Mouse (Mus musculus) heart, embryonic 16.5 days (tissue): ENCODE measurements around the gene Pxylp1. TPM values are rescaled to one million over a fixed set of nuclear protein-coding genes. Genes with fewer than 3 reads are reported as not detected.

ENCODE experiments used
- ATAC-seq: fragments of 200-750 bp; cut with Nextera tagmentation; replicated peaks from 2 replicates; pipeline ENCODE4 v1.8.0; 2017; ENCODE audit warnings: moderate number of reproducible peaks; ENCODE audit not compliant: insufficient read depth, low FRiP score; ENCODE audit errors: extremely low read depth
- H3K27ac ChIP-seq: fragments of 300-500 bp; sonication (generic); 2 replicates; pipeline ENCODE4 v1.5.1; 2014; ENCODE audit warnings: mild to moderate bottlenecking, low read length, control low read depth, moderate library complexity
- H3K27me3 ChIP-seq: fragments of 300-500 bp; sonication (generic); 2 replicates; pipeline ENCODE4 v1.6.1; 2014; ENCODE audit warnings: low read length, mixed read lengths; ENCODE audit not compliant: control insufficient read depth, insufficient read depth
- H3K36me3 ChIP-seq: fragments of 300-500 bp; sonication (generic); 2 replicates; pipeline ENCODE4 v1.6.1; 2014; ENCODE audit not compliant: control insufficient read depth, insufficient read depth
- H3K4me1 ChIP-seq: fragments of 300-500 bp; sonication (generic); 2 replicates; pipeline ENCODE4 v1.6.1; 2014; ENCODE audit warnings: low read length, mixed read lengths; ENCODE audit not compliant: control insufficient read depth, insufficient read depth
- H3K4me2 ChIP-seq: fragments of 300-500 bp; sonication (generic); 2 replicates; pipeline ENCODE4 v1.6.1; 2014; ENCODE audit warnings: low read depth, mild to moderate bottlenecking, control low read depth, low read length
- H3K4me3 ChIP-seq: fragments of 300-500 bp; sonication (generic); 2 replicates; pipeline ENCODE4 v1.5.1; 2014; ENCODE audit warnings: mild to moderate bottlenecking, control low read depth, low read length
- H3K9ac ChIP-seq: fragments of 300-500 bp; sonication (generic); 2 replicates; pipeline ENCODE4 v1.6.1; 2014; ENCODE audit warnings: low read length, control low read depth
- H3K9me3 ChIP-seq: fragments of 300-500 bp; sonication (generic); replicated peaks from 2 replicates; pipeline ENCODE4 v1.6.1; 2016; ENCODE audit warnings: low read length; ENCODE audit not compliant: control insufficient read depth
- WGBS: fragments of 180-500 bp; shearing (Covaris S2); extraction: QIAGEN DNeasy Blood & Tissue Kit; methylation state at CpG from one replicate; pipeline ENCODE4 v1.1.7; 2014; 5-methylcytosine and 5-hydroxymethylcytosine counted together
- polyA plus RNA-seq: library from polyadenylated mRNA; unstranded; fragments of >200 nt; fragmentation: Nextera tagmentation; extraction: Ambion mirVana; gene quantifications from 2 replicates; pipeline ENCODE4 v1.2.1, GENCODE M21; 2015

The Pxylp1 gene
- polyA plus RNA-seq, 1 experiment from 2014 or later: 25.8 TPM

GRCm38 (mm10) chr9:96887954-96888353, 4.5 kb downstream of the Pxylp1 start:
- H3K27ac ChIP-seq: no peak overlapping the region

GRCm38 (mm10) chr9:96887492-96887891, 5.0 kb downstream of the Pxylp1 start:
- Histone ChIP-seq H3K4me3 (no peak overlapping the region), H3K36me3 (no peaks in the 10 kb centered on the region), H3K27me3 (no peaks in the 10 kb centered on the region), H3K4me2 (peak overlapping the region; percentile 86), H3K4me1 (peaks cover 47% of the 10 kb centered on the region), H3K27ac (no peak overlapping the region), H3K9ac (peak overlapping the region; percentile 81), H3K9me3 (no peaks in the 10 kb centered on the region)
- ATAC-seq: no peak

More at GRCm38 (mm10) chr9:96887954-96888353, 4.5 kb downstream of the Pxylp1 start:
- peaks cover 47% of the 10 kb centered on the region for H3K4me1 ChIP-seq
- peak overlapping the region; percentile 86 for H3K4me2 ChIP-seq
- H3K36me3 ChIP-seq: no peaks in the 10 kb centered on the region
- peak overlapping the region; percentile 61 for H3K4me3 ChIP-seq
- H3K9me3 ChIP-seq: no peaks in the 10 kb centered on the region
- no peak for ATAC-seq
- WGBS: 17% methylated on average over 6 of the region's 6 CpGs
- H3K27me3 ChIP-seq: no peaks in the 10 kb centered on the region
- peak overlapping the region; percentile 81 for H3K9ac ChIP-seq

GRCm38 (mm10) chr9:96885781-96886180, 6.7 kb downstream of the Pxylp1 start:
- no peaks in the 10 kb centered on the region for H3K27me3 ChIP-seq
- 67% methylated on average over 3 of the region's 3 CpGs for WGBS
- H3K4me1 ChIP-seq: peaks cover 47% of the 10 kb centered on the region
- no peak overlapping the region for H3K4me2 ChIP-seq
- H3K36me3 ChIP-seq: no peaks in the 10 kb centered on the region
- no peak for ATAC-seq
- no peak overlapping the region for H3K27ac ChIP-seq
- no peak overlapping the region for H3K4me3 ChIP-seq
- no peaks in the 10 kb centered on the region for H3K9me3 ChIP-seq
- H3K9ac ChIP-seq: no peak overlapping the region

- 80% methylated on average over 20 of the region's 20 CpGs for WGBS
- Histone ChIP-seq H3K27ac (no peak overlapping the region), H3K36me3 (no peaks in the 10 kb centered on the region), H3K4me1 (peaks cover 52% of the 10 kb centered on the region), H3K4me2 (no peak overlapping the region), H3K4me3 (no peak overlapping the region), H3K27me3 (no peaks in the 10 kb centered on the region), H3K9me3 (no peaks in the 10 kb centered on the region), H3K9ac (no peak overlapping the region)
- ATAC-seq: no peak
Measured at GRCm38 (mm10) chr9:96882496-96883265, 9.8 kb downstream of the Pxylp1 start.

- Histone ChIP-seq H3K27me3 (no peaks in the 10 kb centered on the region), H3K27ac (no peak overlapping the region), H3K9ac (no peak overlapping the region), H3K36me3 (no peaks in the 10 kb centered on the region), H3K4me2 (no peak overlapping the region), H3K4me3 (no peak overlapping the region), H3K4me1 (peaks cover 51% of the 10 kb centered on the region), H3K9me3 (no peaks in the 10 kb centered on the region)
- no peak for ATAC-seq
- 74% methylated on average over 6 of the region's 6 CpGs for WGBS
Measured at GRCm38 (mm10) chr9:96881901-96882300, 10.6 kb downstream of the Pxylp1 start.

- Histone ChIP-seq H3K4me1 (peaks cover 48% of the 10 kb centered on the region), H3K36me3 (no peaks in the 10 kb centered on the region), H3K4me2 (peak overlapping the region; percentile 48), H3K27me3 (no peaks in the 10 kb centered on the region), H3K9ac (no peak overlapping the region), H3K9me3 (no peaks in the 10 kb centered on the region), H3K4me3 (no peak overlapping the region), H3K27ac (peak overlapping the region; percentile 92)
- ATAC-seq: peak; percentile 89
- WGBS: 31% methylated on average over 6 of the region's 6 CpGs
Measured at GRCm38 (mm10) chr9:96879024-96879423, 13.4 kb downstream of the Pxylp1 start.

- Histone ChIP-seq H3K36me3 (no peaks in the 10 kb centered on the region; the same call in 1 of the 2 replicates), H3K9me3 (no peaks in the 10 kb centered on the region), H3K9ac (peak overlapping the region; percentile 47; the same call in 1 of the 2 replicates), H3K4me1 (peaks cover 43% of the 10 kb centered on the region), H3K27me3 (no peaks in the 10 kb centered on the region), H3K4me3 (peak overlapping the region; percentile 5; the same call in 1 of the 2 replicates), H3K27ac (peak overlapping the region; percentile 92), H3K4me2 (peak overlapping the region; percentile 48)
- ATAC-seq: peak; percentile 35
- 19% methylated on average over 4 of the region's 4 CpGs for WGBS
Measured at GRCm38 (mm10) chr9:96878464-96878863, 14.0 kb downstream of the Pxylp1 start.

- peak overlapping the region; percentile 15; the same call in 1 of the 2 replicates for H3K4me2 ChIP-seq
- peak overlapping the region; percentile 70 for H3K27ac ChIP-seq
- no peaks in the 10 kb centered on the region; the same call in 1 of the 2 replicates for H3K36me3 ChIP-seq
- 36% methylated on average over 4 of the region's 4 CpGs for WGBS
- H3K4me1 ChIP-seq: peaks cover 42% of the 10 kb centered on the region
- H3K4me3 ChIP-seq: no peak overlapping the region
- no peaks in the 10 kb centered on the region; the same call in 1 of the 2 replicates for H3K9me3 ChIP-seq
- no peaks in the 10 kb centered on the region for H3K27me3 ChIP-seq
- no peak for ATAC-seq
- no peak overlapping the region for H3K9ac ChIP-seq
Measured at GRCm38 (mm10) chr9:96875704-96876103, 16.8 kb downstream of the Pxylp1 start.

- Histone ChIP-seq H3K36me3 (no peaks in the 10 kb centered on the region; the same call in 1 of the 2 replicates), H3K27ac (no peak overlapping the region), H3K9me3 (no peaks in the 10 kb centered on the region; the same call in 1 of the 2 replicates), H3K4me2 (no peak overlapping the region), H3K4me1 (peaks cover 34% of the 10 kb centered on the region), H3K4me3 (no peak overlapping the region), H3K9ac (no peak overlapping the region), H3K27me3 (no peaks in the 10 kb centered on the region)
- no peak for ATAC-seq
- WGBS: 71% methylated on average over 5 of the region's 5 CpGs
Measured at GRCm38 (mm10) chr9:96873082-96873481, 19.4 kb downstream of the Pxylp1 start.
